Mouse (Mus musculus) forebrain, embryonic 13.5 days (tissue): ENCODE results near the gene Ankrd49. TPM values are rescaled to one million over a fixed set of nuclear protein-coding genes. Genes with fewer than 3 reads are reported as not detected.

Experiments
- ATAC-seq: fragments of 200-750 bp; cut with Nextera tagmentation; 2 replicates; pipeline ENCODE4 v1.8.0; 2017
- H3K27ac ChIP-seq: fragments of 300-500 bp; sonication (generic); 2 replicates; pipeline ENCODE4 v1.5.1; 2015; ENCODE audit warnings: inconsistent platforms, mild to moderate bottlenecking, moderate library complexity
- H3K27me3 ChIP-seq: fragments of 300-500 bp; sonication (generic); 2 replicates; pipeline ENCODE4 v1.6.1; 2015; ENCODE audit warnings: mild to moderate bottlenecking, inconsistent platforms
- H3K36me3 ChIP-seq: fragments of 300-500 bp; sonication (generic); 2 replicates; pipeline ENCODE4 v1.6.1; 2015; ENCODE audit warnings: mild to moderate bottlenecking, inconsistent platforms; ENCODE audit not compliant: poor library complexity, severe bottlenecking
- H3K4me1 ChIP-seq: fragments of 300-500 bp; sonication (generic); 2 replicates; pipeline ENCODE4 v1.6.1; 2015; ENCODE audit warnings: inconsistent platforms
- H3K4me2 ChIP-seq: fragments of 300-500 bp; sonication (generic); 2 replicates; pipeline ENCODE4 v1.6.1; 2015; ENCODE audit warnings: inconsistent platforms, mild to moderate bottlenecking, moderate library complexity
- H3K4me3 ChIP-seq: fragments of 300-500 bp; sonication (generic); 2 replicates; pipeline ENCODE4 v1.5.1; 2015; ENCODE audit warnings: mild to moderate bottlenecking, inconsistent platforms
- H3K9ac ChIP-seq: fragments of 300-500 bp; sonication (generic); 2 replicates; pipeline ENCODE4 v1.6.1; 2015; ENCODE audit warnings: mild to moderate bottlenecking, inconsistent platforms
- H3K9me3 ChIP-seq: fragments of 300-500 bp; sonication (generic); replicated peaks from 2 replicates; pipeline ENCODE4 v1.6.1; 2016; ENCODE audit warnings: inconsistent platforms
- WGBS: fragments of 180-500 bp; shearing (Covaris S2); methylation state at CpG from one replicate; pipeline ENCODE4 v1.1.7; 2015; 5-methylcytosine and 5-hydroxymethylcytosine counted together
- polyA plus RNA-seq: library from polyadenylated mRNA; unstranded; fragments of >200 nt; fragmentation: Nextera tagmentation; extraction: Ambion mirVana; gene quantifications from 2 replicates; pipeline ENCODE4 v1.2.1, GENCODE M21; 2015

The Ankrd49 gene
- polyA plus RNA-seq: 50.0 and 51.4 TPM in 2 replicates

DNA sequence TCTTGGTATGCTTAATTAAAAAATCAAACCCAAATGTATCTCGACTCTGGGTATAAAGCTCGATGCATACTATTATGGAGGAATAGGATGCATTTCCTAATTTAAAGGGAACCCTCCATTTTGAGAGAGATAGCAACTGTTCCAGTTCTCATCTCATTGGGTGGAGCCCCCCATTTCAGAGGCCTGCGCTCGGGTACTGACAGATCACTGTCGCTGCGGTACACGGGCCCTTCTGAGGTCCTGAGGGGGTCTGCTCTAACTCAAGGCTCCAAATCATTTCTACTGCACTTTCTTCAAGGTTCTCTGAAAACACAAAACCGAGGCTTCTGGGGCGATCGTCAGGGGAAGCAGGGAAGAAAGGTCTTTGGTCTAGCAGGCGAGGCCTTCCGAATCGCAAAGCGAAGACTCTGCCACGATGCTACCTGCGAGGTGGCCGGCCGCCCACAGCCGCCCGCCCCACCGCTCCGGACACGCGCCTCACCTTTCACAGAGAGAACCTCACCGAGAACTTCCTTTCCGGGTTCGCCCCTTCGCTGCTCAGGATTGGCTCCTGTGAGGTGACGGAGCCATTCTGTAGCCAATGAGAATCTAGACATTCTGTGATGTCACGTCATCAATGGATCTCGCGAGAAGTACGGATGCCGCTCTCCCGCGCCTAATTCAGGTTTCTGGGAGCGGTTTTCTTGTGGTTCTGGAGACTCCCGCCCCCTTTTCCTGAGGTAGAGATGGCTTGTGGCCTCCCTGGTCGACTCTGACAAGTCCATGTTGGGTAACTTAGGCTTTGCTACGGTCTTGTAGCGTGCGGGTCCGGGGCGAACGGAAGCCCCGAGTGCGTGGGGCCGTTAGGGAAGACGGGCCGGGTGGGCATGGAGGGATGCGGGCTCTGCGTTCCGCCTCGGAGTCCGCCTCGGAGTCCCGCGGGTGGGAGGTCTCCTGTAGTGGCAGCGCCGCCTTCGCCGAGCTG is at the start of gene Ankrd49, which contains the start of gene Mre11a:
Ankrd49 (minus strand) TSS at position 818 of the 964 bp plus-strand sequence.
Mre11a (plus strand) TSS at position 616 of the 964 bp plus-strand sequence.
- WGBS: under 1% methylated on average over 62 of the region's 62 CpGs
- Histone ChIP-seq H3K36me3 (peaks cover 45% of the 10 kb centered on the region), H3K9ac (peak within 1 kb of the TSS; percentile 85), H3K4me1 (peaks cover 17% of the 10 kb centered on the region), H3K27ac (peak within 1 kb of the TSS; percentile 85), H3K27me3 (no peaks in the 10 kb centered on the region), H3K9me3 (no peaks in the 10 kb centered on the region), H3K4me3 (peak within 1 kb of the TSS; percentile 76), H3K4me2 (peak within 1 kb of the TSS; percentile 85)
- peak; percentile 99 for ATAC-seq

- H3K36me3 ChIP-seq: peaks cover 75% of the 10 kb centered on the region
- no peaks in the 10 kb centered on the region for H3K4me1 ChIP-seq
- H3K4me3 ChIP-seq: no peak overlapping the region
- 80% methylated on average over 5 of the region's 5 CpGs for whole genome bisulfite sequencing
- no peak overlapping the region for H3K4me2 ChIP-seq
- H3K9me3 ChIP-seq: no peaks in the 10 kb centered on the region
- H3K9ac ChIP-seq: no peak overlapping the region
- H3K27me3 ChIP-seq: no peaks in the 10 kb centered on the region
- H3K27ac ChIP-seq: no peak overlapping the region
- ATAC-seq: no peak
These were observed 47.4 kb upstream of the Ankrd49 start for GRCm38 (mm10) chr9:14832046-14832445.

DNA sequence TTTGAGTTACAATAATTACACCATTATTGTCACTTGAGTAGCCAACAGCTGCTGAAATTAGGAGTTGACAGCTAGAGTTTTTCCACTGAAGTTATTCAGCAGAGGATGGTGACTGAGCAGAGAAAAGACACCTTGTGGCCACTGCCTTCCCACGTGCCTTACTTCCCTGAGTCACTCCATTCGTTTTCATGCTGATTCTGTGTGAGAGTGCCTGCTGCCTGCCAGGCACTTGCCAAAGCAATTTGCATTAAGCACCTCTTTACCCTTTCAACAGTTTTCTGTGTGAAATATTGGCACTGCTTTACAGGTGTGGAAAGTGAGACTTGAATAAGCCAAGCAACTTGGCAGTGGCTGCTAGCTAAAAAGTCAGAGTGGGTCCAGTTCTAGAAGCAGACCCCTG is 43.2 kb upstream of the Ankrd49 start:
- H3K27me3 ChIP-seq: no peaks in the 10 kb centered on the region
- H3K4me3 ChIP-seq: no peak overlapping the region
- H3K27ac ChIP-seq: no peak overlapping the region
- no peak overlapping the region for H3K4me2 ChIP-seq
- H3K9ac ChIP-seq: no peak overlapping the region
- 66% methylated on average over 2 of the region's 2 CpGs for WGBS
- no peak for ATAC-seq
- peaks cover 64% of the 10 kb centered on the region for H3K36me3 ChIP-seq
- H3K4me1 ChIP-seq: no peaks in the 10 kb centered on the region
- no peaks in the 10 kb centered on the region for H3K9me3 ChIP-seq

DNA sequence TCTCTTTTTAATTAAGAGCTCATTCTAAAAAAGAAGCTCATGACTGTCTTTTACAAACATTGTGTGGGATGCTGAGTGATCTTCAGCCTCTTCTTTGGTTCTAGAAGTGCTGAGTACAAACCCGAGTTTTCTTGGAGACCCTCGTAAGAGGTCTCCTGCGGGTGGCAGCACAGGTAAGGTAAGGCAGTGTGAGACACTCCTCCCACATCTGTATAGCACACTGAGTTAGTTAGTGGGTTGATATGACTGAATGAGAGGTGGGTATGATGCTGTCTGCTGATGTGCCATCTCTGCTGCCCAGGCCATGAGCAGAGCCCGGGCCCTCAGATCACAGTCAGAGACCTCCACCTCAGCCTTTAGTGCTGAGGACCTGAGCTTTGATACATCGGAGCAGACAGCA is 40.2 kb upstream of the Ankrd49 start:
- no peak for ATAC-seq
- no peak overlapping the region for H3K9ac ChIP-seq
- no peak overlapping the region for H3K27ac ChIP-seq
- WGBS: 88% methylated on average over 5 of the region's 5 CpGs
- no peak overlapping the region for H3K4me2 ChIP-seq
- peaks cover 65% of the 10 kb centered on the region for H3K36me3 ChIP-seq
- H3K9me3 ChIP-seq: no peaks in the 10 kb centered on the region
- H3K4me1 ChIP-seq: no peaks in the 10 kb centered on the region
- H3K27me3 ChIP-seq: no peaks in the 10 kb centered on the region
- no peak overlapping the region for H3K4me3 ChIP-seq

DNA sequence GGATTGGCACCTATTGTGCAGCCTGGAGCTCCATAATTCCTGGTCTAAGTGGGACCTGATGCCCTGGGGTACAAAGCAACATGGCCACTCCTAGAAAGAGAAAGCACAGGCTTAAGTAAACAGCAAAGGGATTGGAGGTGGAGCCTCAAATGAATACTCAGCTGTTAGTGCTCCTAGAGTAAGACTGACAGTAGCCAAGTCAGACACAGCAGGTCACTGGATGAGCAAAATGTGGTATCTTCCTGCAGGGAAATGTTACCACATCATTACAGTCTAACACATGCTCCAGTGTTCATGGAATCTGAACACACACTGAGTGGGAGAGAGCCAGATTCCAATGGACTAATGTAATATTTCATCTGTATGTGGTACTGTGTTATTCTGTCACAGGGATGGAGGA is 36.7 kb upstream of the Ankrd49 start:
- Histone ChIP-seq H3K4me3 (no peak overlapping the region), H3K4me1 (no peaks in the 10 kb centered on the region), H3K9ac (no peak overlapping the region), H3K9me3 (no peaks in the 10 kb centered on the region), H3K27ac (no peak overlapping the region), H3K36me3 (peaks cover 77% of the 10 kb centered on the region), H3K27me3 (no peaks in the 10 kb centered on the region), H3K4me2 (no peak overlapping the region)
- no peak for ATAC-seq

- no peak for ATAC-seq
- H3K4me3 ChIP-seq: no peak overlapping the region
- H3K27me3 ChIP-seq: no peaks in the 10 kb centered on the region
- H3K36me3 ChIP-seq: peaks cover 78% of the 10 kb centered on the region
- WGBS: 93% methylated on average over 5 of the region's 5 CpGs
- H3K9me3 ChIP-seq: no peaks in the 10 kb centered on the region
- no peak overlapping the region for H3K4me2 ChIP-seq
- no peak overlapping the region for H3K27ac ChIP-seq
- H3K4me1 ChIP-seq: no peaks in the 10 kb centered on the region
- no peak overlapping the region for H3K9ac ChIP-seq
These were observed 25.5 kb upstream of the Ankrd49 start for GRCm38 (mm10) chr9:14810111-14810510.

DNA sequence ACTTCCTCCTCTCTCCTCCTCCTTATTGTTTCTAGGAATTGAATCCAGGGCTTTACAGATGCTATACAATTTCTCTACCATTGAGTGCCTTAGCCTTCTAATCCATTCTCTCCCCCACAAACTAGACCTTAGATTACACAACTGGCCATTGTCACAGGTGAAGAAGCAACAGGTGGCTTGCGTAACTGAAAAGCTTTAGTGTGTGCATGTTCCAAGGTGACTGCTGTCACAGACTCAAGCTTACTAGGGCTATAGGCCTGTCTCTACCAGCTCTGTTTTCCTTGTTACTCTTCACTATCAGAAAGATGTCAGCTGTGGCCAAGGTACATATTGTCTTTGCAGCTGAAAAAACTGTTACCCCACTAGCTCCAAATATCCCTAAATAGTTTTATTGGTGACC is 22.1 kb upstream of the Ankrd49 start:
- ATAC-seq: no peak
- Histone ChIP-seq H3K4me2 (no peak overlapping the region), H3K27me3 (no peaks in the 10 kb centered on the region), H3K4me1 (no peaks in the 10 kb centered on the region), H3K27ac (no peak overlapping the region), H3K9ac (no peak overlapping the region), H3K36me3 (peaks cover 69% of the 10 kb centered on the region), H3K4me3 (no peak overlapping the region), H3K9me3 (no peaks in the 10 kb centered on the region)
- 97% methylated on average over 1 of the region's 1 CpGs for WGBS

- no peak overlapping the region for H3K4me2 ChIP-seq
- 94% methylated on average over 2 of the region's 2 CpGs for WGBS
- no peak overlapping the region for H3K27ac ChIP-seq
- no peak overlapping the region for H3K4me3 ChIP-seq
- H3K4me1 ChIP-seq: no peaks in the 10 kb centered on the region
- peaks cover 72% of the 10 kb centered on the region for H3K36me3 ChIP-seq
- no peak overlapping the region for H3K9ac ChIP-seq
- no peak for ATAC-seq
- H3K9me3 ChIP-seq: no peaks in the 10 kb centered on the region
- no peaks in the 10 kb centered on the region for H3K27me3 ChIP-seq
These were observed 21.1 kb upstream of the Ankrd49 start for GRCm38 (mm10) chr9:14805714-14806113.

DNA sequence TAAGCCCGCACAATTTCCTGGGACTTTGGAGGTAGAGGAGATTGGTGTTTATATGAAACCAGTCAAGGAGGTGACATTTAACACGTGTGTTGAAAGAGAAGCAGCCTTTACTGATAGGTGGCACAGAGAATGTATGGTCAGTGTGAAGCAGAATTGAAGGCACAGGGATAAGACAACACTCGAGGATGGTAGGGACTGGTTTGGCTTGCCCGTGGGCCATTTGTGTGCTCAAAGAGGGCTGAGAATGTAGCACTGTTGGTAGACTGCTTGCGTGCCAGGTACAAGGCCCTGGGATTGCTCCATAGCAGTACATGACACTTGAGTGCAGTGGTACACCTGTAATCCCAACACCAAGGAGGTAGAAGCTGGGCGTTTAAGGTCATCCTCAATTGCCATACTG is 2.7 kb upstream of the Ankrd49 start:
- peaks cover 39% of the 10 kb centered on the region for H3K36me3 ChIP-seq
- H3K4me1 ChIP-seq: peaks cover 17% of the 10 kb centered on the region
- 90% methylated on average over 6 of the region's 6 CpGs for WGBS
- H3K9me3 ChIP-seq: no peaks in the 10 kb centered on the region
- no peak for ATAC-seq
- no peaks in the 10 kb centered on the region for H3K27me3 ChIP-seq
- H3K27ac ChIP-seq: no peak overlapping the region
- no peak overlapping the region for H3K9ac ChIP-seq
- H3K4me3 ChIP-seq: no peak overlapping the region
- no peak overlapping the region for H3K4me2 ChIP-seq

GRCm38 (mm10) chr9:14778341-14778740 is 6.3 kb downstream of the Ankrd49 start:
- ATAC-seq: no peak
- peaks cover 23% of the 10 kb centered on the region for H3K36me3 ChIP-seq

GRCm38 (mm10) chr9:14773813-14774212 is 10.8 kb downstream of the Ankrd49 start:
- Histone ChIP-seq H3K4me1 (peaks cover 6% of the 10 kb centered on the region), H3K4me2 (no peak overlapping the region), H3K9ac (no peak overlapping the region), H3K4me3 (no peak overlapping the region), H3K9me3 (no peaks in the 10 kb centered on the region), H3K27ac (no peak overlapping the region), H3K27me3 (no peaks in the 10 kb centered on the region), H3K36me3 (no peaks in the 10 kb centered on the region)
- 50% methylated on average over 2 of the region's 2 CpGs for WGBS
- no peak for ATAC-seq

More at GRCm38 (mm10) chr9:14778341-14778740, 6.3 kb downstream of the Ankrd49 start:
- WGBS: 44% methylated on average over 13 of the region's 13 CpGs
- Histone ChIP-seq H3K4me1 (no peaks in the 10 kb centered on the region), H3K27ac (no peak overlapping the region), H3K4me3 (no peak overlapping the region), H3K4me2 (no peak overlapping the region), H3K9me3 (no peaks in the 10 kb centered on the region), H3K27me3 (no peaks in the 10 kb centered on the region), H3K9ac (no peak overlapping the region)

GRCm38 (mm10) chr9:14772074-14772473 is 12.6 kb downstream of the Ankrd49 start:
- WGBS: 96% methylated on average over 2 of the region's 2 CpGs
- no peaks in the 10 kb centered on the region for H3K27me3 ChIP-seq
- H3K4me3 ChIP-seq: no peak overlapping the region
- no peak overlapping the region for H3K4me2 ChIP-seq
- no peaks in the 10 kb centered on the region for H3K9me3 ChIP-seq
- no peak overlapping the region for H3K27ac ChIP-seq
- no peak for ATAC-seq
- no peaks in the 10 kb centered on the region for H3K36me3 ChIP-seq
- peaks cover 6% of the 10 kb centered on the region for H3K4me1 ChIP-seq
- H3K9ac ChIP-seq: no peak overlapping the region
